Mouse (Mus musculus) forebrain, embryonic 14.5 days (tissue): ENCODE results near the gene Prr5l. TPM values are rescaled to one million over a fixed set of nuclear protein-coding genes. Genes with fewer than 3 reads are reported as not detected.

ENCODE experiments used
- ATAC-seq: fragments of 200-750 bp; cut with Nextera tagmentation; 2 replicates; pipeline ENCODE4 v1.8.0; 2017; ENCODE audit warnings: mild to moderate bottlenecking, moderate library complexity
- DNase-seq: peaks from one replicate; pipeline ENCODE4 v3.0.0-alpha.2; 2015; ENCODE audit warnings: low spot score
- H3K27ac ChIP-seq: fragments of 300-500 bp; sonication (generic); 2 replicates; pipeline ENCODE4 v1.5.1; 2014; ENCODE audit warnings: low read depth, mild to moderate bottlenecking, control low read depth, low read length, moderate library complexity
- H3K27me3 ChIP-seq: fragments of 300-500 bp; sonication (generic); replicated peaks from 2 replicates; pipeline ENCODE4 v1.6.1; 2014; ENCODE audit warnings: low read length, control low read depth, mixed read lengths; ENCODE audit not compliant: control insufficient read depth, insufficient read depth
- H3K36me3 ChIP-seq: fragments of 300-500 bp; sonication (generic); 2 replicates; pipeline ENCODE4 v1.6.1; 2014; ENCODE audit warnings: low read length, control low read depth; ENCODE audit not compliant: control insufficient read depth, insufficient read depth
- H3K4me1 ChIP-seq: fragments of 300-500 bp; sonication (generic); 2 replicates; pipeline ENCODE4 v1.6.1; 2014; ENCODE audit warnings: antibody characterized with exemption, low read length, control low read depth; ENCODE audit not compliant: control insufficient read depth, insufficient read depth
- H3K4me2 ChIP-seq: fragments of 300-500 bp; sonication (generic); 2 replicates; pipeline ENCODE4 v1.6.1; 2014; ENCODE audit warnings: mild to moderate bottlenecking, control low read depth, low read length
- H3K4me3 ChIP-seq: fragments of 300-500 bp; sonication (generic); 2 replicates; pipeline ENCODE4 v1.5.1; 2014; ENCODE audit warnings: low read depth, low read length, control low read depth
- H3K9ac ChIP-seq: fragments of 300-500 bp; sonication (generic); 2 replicates; pipeline ENCODE4 v1.6.1; 2014; ENCODE audit warnings: mild to moderate bottlenecking, low read length, control low read depth, moderate library complexity
- H3K9me3 ChIP-seq: fragments of 300-500 bp; sonication (generic); replicated peaks from 2 replicates; pipeline ENCODE4 v1.6.1; 2016; ENCODE audit warnings: low read length, control low read depth, mixed read lengths; ENCODE audit not compliant: control insufficient read depth
- WGBS: fragments of 180-500 bp; shearing (Covaris S2); extraction: QIAGEN DNeasy Blood & Tissue Kit; methylation state at CpG from one replicate; pipeline ENCODE4 v1.1.7; 2014; 5-methylcytosine and 5-hydroxymethylcytosine counted together
- polyA plus RNA-seq: library from polyadenylated mRNA; unstranded; fragments of >200 nt; fragmentation: Nextera tagmentation; extraction: Ambion mirVana; gene quantifications from 2 replicates; pipeline ENCODE4 v1.2.1, GENCODE M21; 2014

The Prr5l gene
- polyA plus RNA-seq, 1 experiment from 2014 or later, result 5.4 TPM

GRCm38 (mm10) chr2:101818986-101819764, 63.7 kb downstream of the Prr5l start:
- H3K4me2 ChIP-seq, result no peak overlapping the region
- no peaks in the 10 kb centered on the region for H3K9me3 ChIP-seq
- no peaks in the 10 kb centered on the region for H3K36me3 ChIP-seq
- no peaks in the 10 kb centered on the region for H3K27me3 ChIP-seq
- H3K4me1 ChIP-seq, result no peaks in the 10 kb centered on the region
- WGBS, result 80% methylated on average over 7 of the region's 7 CpGs
- ATAC-seq (no peak), DNase-seq (no peak)
- H3K4me3 ChIP-seq, result no peak overlapping the region
- no peak overlapping the region for H3K9ac ChIP-seq
- no peak overlapping the region for H3K27ac ChIP-seq

DNA sequence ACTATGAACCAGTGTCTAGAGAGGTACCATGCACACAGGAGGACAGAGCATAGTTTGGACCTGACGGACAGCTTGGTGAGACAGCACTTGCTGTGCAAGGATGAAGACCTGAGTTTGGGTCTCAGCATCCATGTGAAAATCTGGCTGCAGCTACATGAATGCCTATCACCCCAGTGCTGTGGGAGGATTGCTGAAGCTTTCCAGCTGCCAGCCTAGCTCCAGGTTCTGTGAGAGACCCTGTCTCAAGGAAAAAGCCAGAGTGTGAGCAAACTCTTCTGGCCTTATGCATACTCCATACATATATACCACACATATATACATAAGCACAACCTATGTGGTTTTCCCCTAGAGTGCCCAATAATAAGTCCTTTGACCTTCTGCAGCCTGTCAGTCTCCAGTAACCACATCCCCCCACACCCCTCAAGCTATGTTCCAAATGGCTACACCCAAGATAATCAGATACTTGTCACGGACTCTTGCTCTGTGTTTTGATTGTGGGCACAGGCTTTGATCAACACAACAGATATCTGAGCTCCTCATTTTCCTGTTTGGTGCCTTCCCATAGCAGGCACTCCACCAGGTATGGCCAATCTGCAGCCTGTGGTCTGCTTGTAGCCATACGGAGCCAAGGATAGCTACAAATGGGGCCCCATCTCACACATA, 66.0 kb downstream of the Prr5l start:
- 84% methylated on average over 3 of the region's 3 CpGs for WGBS
- no peaks in the 10 kb centered on the region for H3K9me3 ChIP-seq
- H3K27ac ChIP-seq, result no peak overlapping the region
- H3K9ac ChIP-seq, result no peak overlapping the region
- ATAC-seq (no peak), DNase-seq (no peak)
- no peaks in the 10 kb centered on the region for H3K27me3 ChIP-seq
- H3K4me3 ChIP-seq, result no peak overlapping the region
- H3K4me1 ChIP-seq, result no peaks in the 10 kb centered on the region
- no peaks in the 10 kb centered on the region for H3K36me3 ChIP-seq
- no peak overlapping the region for H3K4me2 ChIP-seq

DNA sequence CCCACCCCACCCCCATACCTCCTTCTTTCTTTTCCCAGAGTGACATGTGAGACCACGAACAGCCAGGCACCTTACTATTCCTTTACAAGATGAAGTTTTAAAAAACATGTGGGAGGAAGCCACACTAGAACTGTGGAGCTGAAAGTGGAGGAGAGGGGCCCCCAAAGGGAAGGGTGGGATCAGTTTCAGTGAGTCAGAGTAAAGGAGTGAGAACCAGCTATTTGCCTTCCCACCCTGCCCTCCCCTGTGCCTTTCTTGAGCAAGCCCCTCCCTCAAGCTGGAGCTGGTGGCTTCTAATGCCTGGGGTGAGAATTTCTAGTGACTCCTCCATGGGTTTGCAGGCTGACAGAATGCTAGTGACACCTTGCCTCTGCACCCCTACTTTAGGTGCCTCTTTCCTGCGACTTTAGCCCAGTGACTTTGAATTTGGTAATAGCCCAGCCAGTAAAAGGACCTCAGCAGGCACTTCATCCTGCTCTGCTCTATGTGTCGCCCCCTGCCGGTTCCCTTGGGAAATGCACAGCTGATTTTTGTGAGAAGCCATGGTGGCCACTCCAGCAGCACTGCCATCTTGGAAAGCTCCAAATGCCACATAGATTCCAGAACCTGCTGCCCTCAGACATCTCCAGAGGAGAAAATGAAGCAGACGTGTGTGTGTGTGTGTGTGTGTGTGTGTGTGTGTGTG, 67.4 kb downstream of the Prr5l start:
- Histone ChIP-seq H3K4me1 (no peaks in the 10 kb centered on the region), H3K4me2 (no peak overlapping the region), H3K27me3 (no peaks in the 10 kb centered on the region), H3K9me3 (no peaks in the 10 kb centered on the region), H3K36me3 (no peaks in the 10 kb centered on the region), H3K9ac (no peak overlapping the region), H3K4me3 (no peak overlapping the region), H3K27ac (no peak overlapping the region)
- 33% methylated on average over 5 of the region's 5 CpGs for WGBS
- no peak for ATAC-seq
- no peak for DNase-seq

DNA sequence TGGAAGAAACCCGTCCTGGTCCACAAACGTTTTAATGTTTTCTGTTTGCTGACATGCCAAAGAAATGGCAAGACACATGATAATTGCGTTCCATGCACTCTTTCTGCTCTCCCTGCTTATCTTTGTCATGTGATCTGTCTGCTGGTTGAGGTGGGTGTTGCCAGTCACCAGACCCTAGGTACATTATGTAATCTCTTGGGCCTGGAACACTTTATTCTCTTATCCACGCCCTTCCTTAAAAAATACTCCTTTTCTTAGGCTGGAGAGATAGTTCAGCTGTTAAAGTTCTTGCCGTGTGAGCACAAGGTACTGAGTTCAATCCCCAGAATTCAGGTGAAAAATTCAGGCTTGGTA, 68.6 kb downstream of the Prr5l start:
- 82% methylated on average over 5 of the region's 5 CpGs for WGBS
- H3K4me1 ChIP-seq, result no peaks in the 10 kb centered on the region
- no peak for ATAC-seq
- no peak overlapping the region for H3K4me3 ChIP-seq
- DNase-seq, result no peak
- H3K9ac ChIP-seq, result no peak overlapping the region
- no peaks in the 10 kb centered on the region for H3K27me3 ChIP-seq
- H3K9me3 ChIP-seq, result no peaks in the 10 kb centered on the region
- no peaks in the 10 kb centered on the region for H3K36me3 ChIP-seq
- no peak overlapping the region for H3K27ac ChIP-seq
- no peak overlapping the region for H3K4me2 ChIP-seq

- no peak overlapping the region for H3K4me2 ChIP-seq
- no peak overlapping the region for H3K9ac ChIP-seq
- H3K4me3 ChIP-seq, result no peak overlapping the region
- no peaks in the 10 kb centered on the region for H3K36me3 ChIP-seq
- DNase-seq, result no peak
- 78% methylated on average over 6 of the region's 6 CpGs for WGBS
- no peaks in the 10 kb centered on the region for H3K27me3 ChIP-seq
- ATAC-seq, result no peak
- H3K4me1 ChIP-seq, result no peaks in the 10 kb centered on the region
- H3K9me3 ChIP-seq, result no peaks in the 10 kb centered on the region
- no peak overlapping the region for H3K27ac ChIP-seq
These were observed 69.1 kb downstream of the Prr5l start for GRCm38 (mm10) chr2:101813581-101814271.

GRCm38 (mm10) chr2:101811925-101812324, 70.9 kb downstream of the Prr5l start:
- 94% methylated on average over 3 of the region's 3 CpGs for WGBS
- H3K4me2 ChIP-seq, result no peak overlapping the region
- ATAC-seq (no peak), DNase-seq (no peak)
- no peak overlapping the region for H3K27ac ChIP-seq
- no peaks in the 10 kb centered on the region for H3K36me3 ChIP-seq
- H3K4me3 ChIP-seq, result no peak overlapping the region
- no peak overlapping the region for H3K9ac ChIP-seq
- no peaks in the 10 kb centered on the region for H3K27me3 ChIP-seq
- no peaks in the 10 kb centered on the region for H3K4me1 ChIP-seq
- no peaks in the 10 kb centered on the region for H3K9me3 ChIP-seq

GRCm38 (mm10) chr2:101810774-101811173, 72.1 kb downstream of the Prr5l start:
- ATAC-seq, result no peak
- DNase-seq, result no peak
- Histone ChIP-seq H3K27me3 (no peaks in the 10 kb centered on the region), H3K4me1 (no peaks in the 10 kb centered on the region), H3K4me3 (no peak overlapping the region), H3K9ac (no peak overlapping the region), H3K4me2 (no peak overlapping the region), H3K36me3 (no peaks in the 10 kb centered on the region), H3K9me3 (no peaks in the 10 kb centered on the region), H3K27ac (no peak overlapping the region)
- WGBS, result 72% methylated on average over 8 of the region's 8 CpGs

DNA sequence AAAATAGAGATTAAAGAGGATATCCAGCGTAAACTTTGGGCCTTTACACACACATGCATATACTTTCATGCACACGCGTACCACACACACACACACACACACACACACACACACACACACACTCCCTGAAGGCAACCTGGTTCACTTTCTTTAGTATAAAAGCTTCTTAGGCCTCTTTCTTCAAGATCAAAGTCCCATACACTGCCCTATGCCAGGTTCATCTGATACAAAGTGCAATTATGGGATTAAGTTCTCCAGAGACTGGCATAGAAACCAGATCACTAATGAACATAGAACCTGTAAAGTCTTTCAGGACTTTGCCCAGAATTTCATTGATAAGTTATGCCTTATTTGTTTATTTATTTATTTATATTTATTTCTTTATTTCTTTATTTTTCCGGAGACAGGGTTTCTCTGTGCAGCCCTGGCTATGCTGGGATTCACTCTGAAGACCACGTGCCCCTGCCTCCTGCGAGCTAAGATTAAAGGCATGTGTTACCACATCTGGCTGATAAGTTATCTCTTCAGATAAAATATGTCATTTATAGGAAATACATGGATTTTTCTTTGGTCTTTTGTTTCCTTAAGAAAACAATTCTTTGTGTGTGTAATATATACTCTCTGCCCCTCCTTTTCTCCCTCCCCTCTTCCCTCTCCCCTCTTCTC, 73.1 kb downstream of the Prr5l start:
- H3K27ac ChIP-seq, result no peak overlapping the region
- 89% methylated on average over 6 of the region's 6 CpGs for WGBS
- H3K4me2 ChIP-seq, result no peak overlapping the region
- no peaks in the 10 kb centered on the region for H3K27me3 ChIP-seq
- DNase-seq, result no peak
- H3K9ac ChIP-seq, result no peak overlapping the region
- ATAC-seq, result no peak
- no peak overlapping the region for H3K4me3 ChIP-seq
- H3K9me3 ChIP-seq, result no peaks in the 10 kb centered on the region
- H3K36me3 ChIP-seq, result no peaks in the 10 kb centered on the region
- H3K4me1 ChIP-seq, result no peaks in the 10 kb centered on the region
